Mouse (Mus musculus) liver, postnatal 0 days (tissue): ENCODE measurements around the gene Prss54. TPM values are rescaled to one million over a fixed set of nuclear protein-coding genes. Genes with fewer than 3 reads are reported as not detected.
A peak's percentile ranks its signal among the peaks of the same experiment; 100 is the strongest.

ENCODE experiments used
- ATAC-seq: fragments of 200-750 bp; cut with Nextera tagmentation; 2 replicates; pipeline ENCODE4 v1.8.0; 2017; ENCODE audit warnings: mild to moderate bottlenecking, moderate library complexity
- DNase-seq: peaks from one replicate; pipeline ENCODE4 v3.0.0-alpha.2; 2016
- H3K27ac ChIP-seq: fragments of 300-500 bp; sonication (generic); 2 replicates; pipeline ENCODE4 v1.5.1; 2014; ENCODE audit warnings: antibody characterized with exemption, moderate library complexity, mild to moderate bottlenecking, low read depth
- H3K27me3 ChIP-seq: fragments of 300-500 bp; sonication (generic); 2 replicates; pipeline ENCODE4 v1.6.1; 2014; ENCODE audit warnings: low read length, control low read depth, mixed read lengths; ENCODE audit not compliant: insufficient read depth
- H3K36me3 ChIP-seq: fragments of 300-500 bp; sonication (generic); replicated peaks from 2 replicates; pipeline ENCODE4 v1.6.1; 2014; ENCODE audit warnings: mild to moderate bottlenecking, control low read depth, low read length, moderate library complexity, mixed read lengths; ENCODE audit not compliant: insufficient read depth
- H3K4me1 ChIP-seq: fragments of 300-500 bp; sonication (generic); 2 replicates; pipeline ENCODE4 v1.6.1; 2014; ENCODE audit warnings: antibody characterized with exemption, mild to moderate bottlenecking, control low read depth; ENCODE audit not compliant: insufficient read depth
- H3K4me2 ChIP-seq: fragments of 300-500 bp; sonication (generic); 2 replicates; pipeline ENCODE4 v1.6.1; 2014; ENCODE audit warnings: low read depth, mild to moderate bottlenecking, low read length, moderate library complexity, mixed read lengths
- H3K4me3 ChIP-seq: fragments of 300-500 bp; sonication (generic); 2 replicates; pipeline ENCODE4 v1.5.1; 2014; ENCODE audit warnings: low read depth, low read length
- H3K9ac ChIP-seq: fragments of 300-500 bp; sonication (generic); replicated peaks from 2 replicates; pipeline ENCODE4 v1.6.1; 2014; ENCODE audit warnings: mild to moderate bottlenecking, moderate library complexity
- H3K9me3 ChIP-seq: fragments of 300-500 bp; sonication (generic); 2 replicates; pipeline ENCODE4 v1.6.1; 2016; ENCODE audit warnings: mild to moderate bottlenecking, control low read depth, low read length, mixed read lengths
- CTCF ChIP-seq: sonication (generic); IDR thresholded peaks from 2 replicates; pipeline ENCODE4 v1.5.1; 2016; ENCODE audit warnings: antibody characterized with exemption, low read depth
- EP300 ChIP-seq: IDR thresholded peaks from 2 replicates; pipeline ENCODE4 v1.6.1; 2016; ENCODE audit warnings: antibody characterized with exemption, low read depth, mild to moderate bottlenecking
- WGBS: fragments of 180-500 bp; shearing (Covaris S2); extraction: QIAGEN DNeasy Blood & Tissue Kit; methylation state at CpG from one replicate; pipeline ENCODE4 v1.1.7; 2014; ENCODE audit not compliant: insufficient replicate concordance; 5-methylcytosine and 5-hydroxymethylcytosine counted together
- polyA plus RNA-seq: library from polyadenylated mRNA; unstranded; fragments of >200 nt; fragmentation: Nextera tagmentation; extraction: Ambion mirVana; gene quantifications from 2 replicates; pipeline ENCODE4 v1.2.1, GENCODE M21; 2015

Prss54 gene
- polyA plus RNA-seq, 1 experiment from 2014 or later = not detected

DNA sequence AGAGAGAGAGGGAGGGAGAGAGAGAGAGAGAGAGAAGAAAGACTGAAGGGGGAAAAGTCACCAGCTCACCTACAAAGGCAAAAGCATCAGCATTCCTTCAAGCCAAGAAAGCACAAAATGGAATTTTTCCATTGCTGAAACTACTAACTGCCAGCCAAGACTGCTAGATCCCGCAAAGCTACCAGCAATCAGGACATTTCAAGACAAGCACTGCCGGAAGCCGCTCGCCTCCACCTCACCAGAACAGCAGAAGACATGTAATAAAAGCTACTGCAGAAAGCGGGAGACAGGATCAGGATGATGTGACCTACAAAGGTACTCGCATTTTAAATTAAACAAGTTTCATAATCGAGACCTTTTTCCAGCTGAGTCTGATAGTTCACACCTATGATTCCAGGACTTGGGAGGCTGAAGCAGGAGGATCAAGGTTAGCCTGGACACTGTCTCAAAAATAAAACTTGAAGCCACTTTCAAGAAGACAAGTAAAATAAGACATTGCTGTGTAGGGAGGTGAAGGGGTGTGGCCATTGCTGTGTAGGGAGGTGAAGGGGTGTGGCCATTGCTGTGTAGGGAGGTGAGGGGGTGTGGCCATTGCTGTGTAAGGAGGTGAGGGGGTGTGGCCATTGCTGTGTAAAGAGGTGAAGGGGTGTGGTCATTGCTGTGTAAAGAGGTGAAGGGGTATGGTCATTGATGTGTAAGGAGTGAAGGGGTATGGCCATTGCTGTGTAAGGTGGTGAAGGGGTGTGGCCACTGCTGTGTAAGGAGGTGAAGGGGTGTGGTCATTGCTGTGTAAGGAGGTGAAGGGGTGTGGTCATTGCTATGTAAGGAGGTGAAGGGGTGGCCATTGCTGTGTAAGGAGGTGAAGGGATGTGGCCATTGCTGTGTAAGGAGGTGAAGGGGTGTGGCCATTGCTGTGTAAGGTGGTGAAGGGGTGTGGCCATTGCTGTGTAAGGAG is 17.6 kb upstream of the Prss54 start:
- peak; percentile 26 for DNase-seq
- Histone ChIP-seq H3K9me3 (no peaks in the 10 kb centered on the region), H3K4me2 (no peak overlapping the region), H3K27me3 (no peaks in the 10 kb centered on the region), H3K27ac (peak overlapping the region; percentile 92; the same call in 1 of the 2 replicates), H3K36me3 (no peaks in the 10 kb centered on the region), H3K9ac (no peak overlapping the region), H3K4me1 (peaks cover 13% of the 10 kb centered on the region), H3K4me3 (no peak overlapping the region)
- ATAC-seq = no peak
- TF ChIP-seq EP300 = no peak
- TF ChIP-seq CTCF = no peak
- WGBS = 93% methylated on average over 7 of the region's 7 CpGs

DNA sequence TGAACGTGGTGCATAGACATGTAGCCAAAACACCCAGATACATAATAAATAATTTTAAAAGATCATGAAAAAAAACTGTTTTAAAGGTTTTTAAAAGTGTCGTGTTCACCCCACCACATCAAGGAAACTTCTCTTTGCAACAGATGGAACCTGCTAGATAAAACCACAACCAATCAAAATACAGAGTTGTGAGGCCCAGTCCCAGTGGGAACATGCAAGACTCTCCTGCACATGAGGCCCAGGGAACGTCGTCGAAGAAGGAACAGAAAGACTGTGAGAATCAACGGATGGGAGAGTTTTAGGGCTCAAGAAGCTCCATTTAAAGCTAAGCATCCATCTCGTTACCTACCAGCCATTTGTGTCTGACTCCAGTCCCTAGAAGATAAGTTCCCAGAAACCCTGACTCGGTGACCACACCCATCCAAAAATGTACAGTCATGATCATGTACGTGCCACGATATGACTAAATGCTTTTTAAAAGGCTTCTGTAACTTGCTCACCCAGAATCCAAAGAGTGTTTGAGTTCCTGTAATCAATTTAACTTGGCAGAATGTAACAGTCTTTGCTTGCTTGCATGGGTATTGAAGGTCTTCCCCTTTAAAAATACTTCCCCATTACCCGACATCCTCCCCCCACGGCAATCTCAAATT is 16.1 kb upstream of the Prss54 start:
- peak; percentile 40 for DNase-seq
- H3K36me3 ChIP-seq = no peaks in the 10 kb centered on the region
- WGBS = 46% methylated on average over 12 of the region's 12 CpGs
- no peak overlapping the region for H3K4me3 ChIP-seq
- H3K9me3 ChIP-seq = no peaks in the 10 kb centered on the region
- peak; percentile 94 for ATAC-seq
- H3K27me3 ChIP-seq = no peaks in the 10 kb centered on the region
- no peak overlapping the region; the same call in 1 of the 2 replicates for H3K9ac ChIP-seq
- H3K4me1 ChIP-seq = peaks cover 13% of the 10 kb centered on the region
- TF ChIP-seq CTCF (no peak), EP300 (peak; percentile 95)
- H3K4me2 ChIP-seq = peak overlapping the region; percentile 50
- peak overlapping the region; percentile 92 for H3K27ac ChIP-seq

- DNase-seq (no peak), ATAC-seq (no peak)
- 82% methylated on average over 4 of the region's 4 CpGs for WGBS
- no peaks in the 10 kb centered on the region for H3K36me3 ChIP-seq
- no peak overlapping the region for H3K4me3 ChIP-seq
- no peak overlapping the region for H3K9ac ChIP-seq
- no peaks in the 10 kb centered on the region for H3K27me3 ChIP-seq
- peaks cover 13% of the 10 kb centered on the region for H3K4me1 ChIP-seq
- no peaks in the 10 kb centered on the region for H3K9me3 ChIP-seq
- no peak overlapping the region for H3K4me2 ChIP-seq
- H3K27ac ChIP-seq = no peak overlapping the region
- TF ChIP-seq EP300 (no peak), CTCF (no peak)
Measured at GRCm38 (mm10) chr8:95590539-95590938, 14.4 kb upstream of the Prss54 start.

DNA sequence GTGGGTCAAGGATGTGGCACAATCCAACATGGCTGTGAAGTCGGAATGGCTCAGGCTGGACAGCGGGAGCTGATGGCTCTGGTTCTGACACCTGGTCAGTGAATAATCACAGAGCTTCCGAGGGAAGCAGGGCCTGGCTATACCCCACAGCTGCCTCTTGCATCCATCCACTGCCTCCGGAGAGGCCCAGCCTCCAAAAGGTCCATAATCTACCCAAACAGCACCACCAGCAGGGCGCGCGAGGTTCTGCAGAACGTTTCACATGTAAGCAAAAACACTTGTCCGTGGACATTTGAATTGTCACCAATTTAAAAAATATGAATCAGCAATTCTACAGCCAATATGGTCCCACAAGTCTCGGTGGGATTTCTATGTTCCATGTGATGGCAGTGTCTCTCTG is 13.1 kb upstream of the Prss54 start:
- H3K4me3 ChIP-seq = no peak overlapping the region
- no peaks in the 10 kb centered on the region for H3K9me3 ChIP-seq
- no peak overlapping the region for H3K9ac ChIP-seq
- TF ChIP-seq CTCF (peak; percentile 18; the same call in 1 of the 2 replicates), EP300 (no peak)
- no peak for DNase-seq
- ATAC-seq = no peak
- H3K4me1 ChIP-seq = peaks cover 13% of the 10 kb centered on the region
- no peak overlapping the region for H3K27ac ChIP-seq
- 66% methylated on average over 10 of the region's 10 CpGs for whole genome bisulfite sequencing
- H3K4me2 ChIP-seq = no peak overlapping the region
- H3K36me3 ChIP-seq = no peaks in the 10 kb centered on the region
- no peaks in the 10 kb centered on the region for H3K27me3 ChIP-seq

GRCm38 (mm10) chr8:95587339-95587738 is 11.2 kb upstream of the Prss54 start:
- Histone ChIP-seq H3K4me2 (no peak overlapping the region), H3K27me3 (no peaks in the 10 kb centered on the region), H3K4me1 (peaks cover 10% of the 10 kb centered on the region), H3K9ac (no peak overlapping the region), H3K36me3 (no peaks in the 10 kb centered on the region), H3K27ac (no peak overlapping the region), H3K9me3 (no peaks in the 10 kb centered on the region), H3K4me3 (no peak overlapping the region)
- no peak for TF ChIP-seq CTCF
- no peak for TF ChIP-seq EP300
- no peak for ATAC-seq
- 88% methylated on average over 1 of the region's 1 CpGs for WGBS
- DNase-seq = no peak

DNA sequence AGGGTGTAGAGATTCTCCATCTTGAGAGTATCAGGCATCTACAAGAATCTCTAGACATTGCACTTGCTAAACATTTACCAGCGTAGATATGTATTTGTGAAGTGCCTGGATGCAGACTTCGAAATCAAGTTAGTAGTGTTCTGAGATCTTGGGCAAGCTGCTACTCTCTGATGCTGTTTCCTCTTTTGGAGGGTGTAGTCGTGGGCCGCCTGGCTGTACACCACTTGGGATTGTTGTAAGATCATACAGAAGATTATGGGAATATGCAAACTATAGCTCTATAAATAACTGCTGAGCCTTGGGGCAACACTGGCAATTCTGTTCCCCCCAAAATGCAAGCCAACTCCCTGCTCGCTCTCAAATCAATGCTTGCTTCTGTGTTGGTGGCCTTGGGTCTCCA is 3.0 kb downstream of the Prss54 start:
- no peaks in the 10 kb centered on the region for H3K36me3 ChIP-seq
- DNase-seq (no peak), ATAC-seq (no peak)
- no peak overlapping the region for H3K27ac ChIP-seq
- WGBS = 77% methylated on average over 5 of the region's 5 CpGs
- no peak overlapping the region for H3K9ac ChIP-seq
- no peaks in the 10 kb centered on the region for H3K4me1 ChIP-seq
- H3K4me3 ChIP-seq = no peak overlapping the region
- H3K4me2 ChIP-seq = no peak overlapping the region
- TF ChIP-seq CTCF = no peak
- no peak for TF ChIP-seq EP300
- no peaks in the 10 kb centered on the region for H3K27me3 ChIP-seq
- H3K9me3 ChIP-seq = no peaks in the 10 kb centered on the region
